In the genomic region with DNA sequence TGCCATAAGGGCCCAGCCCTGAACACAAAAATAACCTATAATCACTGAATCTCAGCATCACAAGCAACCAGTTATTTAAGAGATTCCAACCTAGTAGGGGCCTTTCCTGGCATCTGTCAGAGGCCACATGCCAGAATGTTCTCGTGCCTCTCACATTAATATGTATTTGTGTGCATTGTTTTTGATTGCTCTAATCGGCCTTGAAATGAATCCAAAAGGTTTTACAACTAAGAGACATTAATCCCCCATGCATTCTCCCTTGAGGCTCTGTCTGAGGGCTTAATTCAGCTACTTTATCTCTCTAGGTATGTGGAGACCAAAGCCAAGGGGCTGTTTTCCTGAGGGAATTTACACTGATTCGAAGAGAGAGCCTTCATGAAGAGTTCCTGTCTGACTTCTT, we compare ENCODE assay signal across 23 mouse cellular contexts.
DNase-seq lines count a peak whose midpoint lies in the region; ATAC-seq and TF ChIP-seq lines count a peak whose summit lies in the region.
"Had no signal": no experiment of that assay in that cellular context is flagged by ENCODE, and none has a peak within 500 bp of the region (broad histone marks: within the 10 kb centered on the region; RNA-seq: fewer than 3 reads in every experiment).

No protein-coding gene starts in this region.

- TF ChIP-seq CTCF in layer of hippocampus, adult 2 months (conservative IDR thresholded peaks at IDR 0.05): no peak
- no peak for TF ChIP-seq CTCF in midbrain, postnatal 0 days (IDR thresholded peaks at IDR 0.05)

- no peak overlapping the region for H3K4me2 ChIP-seq in midbrain, postnatal 0 days (ENCODE audit: low read depth, low read length, poor library complexity, severe bottlenecking)
- no peak overlapping the region for H3K4me2 ChIP-seq in midbrain, embryonic 13.5 days (replicated peaks)
- H3K4me2 ChIP-seq: embryonic facial prominence, embryonic 12.5 days; forebrain, embryonic 12.5 days; hindbrain, embryonic 12.5 days; liver, embryonic 11.5 days; lung, embryonic 15.5 days; midbrain, embryonic 12.5 days had no signal

- H3K9ac ChIP-seq in midbrain, postnatal 0 days (replicated peaks; ENCODE audit: low read length, poor library complexity, severe bottlenecking): no peak overlapping the region
- no peak overlapping the region for H3K9ac ChIP-seq in midbrain, embryonic 13.5 days (replicated peaks)
- H3K9ac ChIP-seq: embryonic facial prominence, embryonic 12.5 days; forebrain, embryonic 12.5 days; hindbrain, embryonic 12.5 days; lung, embryonic 15.5 days; midbrain, embryonic 12.5 days had no signal

- ATAC-seq in midbrain, postnatal 0 days (ENCODE audit: low FRiP score): no peak
- no peak for ATAC-seq in midbrain, embryonic 13.5 days
- ATAC-seq: intestine, postnatal 0 days had no signal

- H3K9me3 ChIP-seq in midbrain, postnatal 0 days (ENCODE audit: low read length): no peaks in the 10 kb centered on the region
- no peaks in the 10 kb centered on the region for H3K9me3 ChIP-seq in midbrain, embryonic 13.5 days
- H3K9me3 ChIP-seq: embryonic facial prominence, embryonic 12.5 days; forebrain, embryonic 12.5 days; G1E; hindbrain, embryonic 12.5 days; lung, embryonic 15.5 days; midbrain, embryonic 12.5 days had no signal

- H3K4me1 ChIP-seq in midbrain, postnatal 0 days (ENCODE audit: insufficient read depth, low read length): no peaks in the 10 kb centered on the region
- H3K4me1 ChIP-seq in midbrain, embryonic 13.5 days (replicated peaks): peaks cover 22% of the 10 kb centered on the region

- DNase-seq in cerebellum, postnatal 14 days: peak; percentile 12 to 26
- no peak for DNase-seq in cerebellum, adult 11 months
- no peak for DNase-seq in layer of hippocampus, adult 2 months (ENCODE audit: low spot score in 2 of 2)
- no peak for DNase-seq in layer of hippocampus, adult 9-10 months (ENCODE audit: low spot score)
- peak; percentile 20 for DNase-seq in midbrain, postnatal 0 days (ENCODE audit: low spot score)
- DNase-seq in adrenal gland, adult 2 months: no peak
- DNase-seq: adrenal gland, postnatal 10 days; cerebellum, adult 18-20 months; gastrocnemius, postnatal 14 days; heart, postnatal 36 days; right cerebral cortex, postnatal 4 days; thymus, adult 18-20 months; thymus, postnatal 25 days had no signal

- no peaks in the 10 kb centered on the region for H3K36me3 ChIP-seq in midbrain, postnatal 0 days (ENCODE audit: insufficient read depth, low read length)
- H3K36me3 ChIP-seq in midbrain, embryonic 13.5 days: no peaks in the 10 kb centered on the region
- H3K36me3 ChIP-seq: embryonic facial prominence, embryonic 12.5 days; forebrain, embryonic 12.5 days; G1E; hindbrain, embryonic 12.5 days; lung, embryonic 15.5 days; midbrain, embryonic 12.5 days had no signal

- no peak overlapping the region for H3K4me3 ChIP-seq in layer of hippocampus, adult 2 months
- H3K4me3 ChIP-seq in midbrain, postnatal 0 days (ENCODE audit: low read depth, low read length): no peak overlapping the region
- no peak overlapping the region for H3K4me3 ChIP-seq in midbrain, embryonic 13.5 days (replicated peaks)
- H3K4me3 ChIP-seq: embryonic facial prominence, embryonic 12.5 days; forebrain, embryonic 12.5 days; hindbrain, embryonic 12.5 days; lung, embryonic 15.5 days; midbrain, embryonic 12.5 days had no signal

- 0 out of 2 replicates have a peak overlapping the region, but pooled peaks have one; percentile 36 for H3K27ac ChIP-seq in layer of hippocampus, adult 2 months
- H3K27ac ChIP-seq in midbrain, postnatal 0 days (ENCODE audit: low read depth, low read length): no peak overlapping the region
- no peak overlapping the region for H3K27ac ChIP-seq in midbrain, embryonic 13.5 days
- H3K27ac ChIP-seq: embryonic facial prominence, embryonic 12.5 days; forebrain, embryonic 12.5 days; hindbrain, embryonic 12.5 days; lung, embryonic 15.5 days; midbrain, embryonic 12.5 days; stomach, postnatal 0 days had no signal

- WGBS in midbrain, postnatal 0 days: 16% methylated on average over 3 of the region's 3 CpGs
- 17% methylated on average over 3 of the region's 3 CpGs for WGBS in midbrain, embryonic 13.5 days

- H3K27me3 ChIP-seq in midbrain, postnatal 0 days (ENCODE audit: insufficient read depth, low read length): no peaks in the 10 kb centered on the region
- H3K27me3 ChIP-seq in midbrain, embryonic 13.5 days: peaks cover 51% of the 10 kb centered on the region
- H3K27me3 ChIP-seq: embryonic facial prominence, embryonic 12.5 days; forebrain, embryonic 12.5 days; lung, embryonic 15.5 days had no signal

Comparison
In these comparisons a context has a peak if more than half of its experiments do, and no peak if none do; other contexts are left out.
1. DNase-seq: peak in cerebellum, postnatal 14 days (2 of 2) and midbrain, postnatal 0 days (single experiment); none in cerebellum, adult 11 months (single experiment), layer of hippocampus, adult 2 months (0 of 2), layer of hippocampus, adult 9-10 months (single experiment) and adrenal gland, adult 2 months (single experiment).